Comparison of ENCODE assay signal across 18 mouse cellular contexts in the genomic region with DNA sequence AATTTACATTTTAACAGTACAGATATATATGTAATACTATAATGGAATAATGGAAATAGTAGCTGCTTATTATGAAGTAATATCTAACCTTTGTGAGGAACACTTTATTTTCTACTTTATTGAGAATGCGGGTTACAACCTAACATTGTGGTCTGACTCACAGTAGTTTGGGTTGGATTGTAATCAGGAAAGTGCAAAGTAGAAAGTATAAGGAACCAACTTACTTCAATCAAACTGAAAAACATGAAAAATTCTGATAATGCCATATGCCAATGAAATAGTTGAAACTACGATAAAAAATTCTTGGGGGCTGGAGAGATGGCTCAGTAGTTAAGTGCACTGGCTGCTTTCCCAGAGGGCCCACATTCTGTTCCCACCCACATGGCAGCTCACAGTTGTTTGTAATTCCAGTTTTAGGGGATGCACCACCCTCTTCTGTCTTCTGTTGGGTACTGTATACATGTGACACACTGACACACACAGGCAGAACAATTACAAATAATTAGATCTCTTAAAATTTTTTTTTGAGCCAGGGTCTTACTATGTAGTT. TPM values are rescaled to one million over a fixed set of nuclear protein-coding genes. Genes with fewer than 3 reads are reported as not detected.
DNase-seq lines count a peak whose midpoint lies in the region; ATAC-seq and TF ChIP-seq lines count a peak whose summit lies in the region.
"Had no signal": no experiment of that assay in that cellular context is flagged by ENCODE, and none has a peak within 500 bp of the region (broad histone marks: within the 10 kb centered on the region; RNA-seq: fewer than 3 reads in every experiment).

No protein-coding gene starts in this region.

- peak overlapping the region in 1 of 2 experiments; percentile 37; a peak in 2 of 4 replicates for H3K4me3 ChIP-seq in MEL (ENCODE audit: control insufficient read depth in 1 of 2, insufficient read depth in 1 of 2, low read depth in 2 of 2, low read length in 2 of 2)
- H3K4me3 ChIP-seq: forebrain, embryonic 13.5 days; hindbrain, embryonic 15.5 days; midbrain, embryonic 12.5 days; neural tube, embryonic 15.5 days had no signal

- intact Hi-C loops in gastrocnemius, postnatal 36 days (cut with DNase I), result loop anchor here (10.0 kb wide), 1 partner anchor 107 kb away; no protein-coding TSS in a partner anchor

- peaks cover 58% of the 10 kb centered on the region for H3K79me2 ChIP-seq in MEL (ENCODE audit: control insufficient read depth, insufficient read depth, low read length, poor library complexity)

- no peaks in the 10 kb centered on the region for H3K9me3 ChIP-seq in MEL (replicated peaks; ENCODE audit: insufficient read depth, low read length)
- H3K9me3 ChIP-seq: forebrain, embryonic 13.5 days; hindbrain, embryonic 15.5 days; midbrain, embryonic 12.5 days; neural tube, embryonic 15.5 days had no signal

- H3K4me1 ChIP-seq in MEL (ENCODE audit: control insufficient read depth in 1 of 2, insufficient read depth in 2 of 2, low read length in 2 of 2), result peaks cover 11 to 25% of the 10 kb centered on the region in 2 experiments

- peak; percentile 61 to 73 for TF ChIP-seq EP300 in MEL (IDR thresholded peaks at IDR 0.05; ENCODE audit: low read depth in 1 of 2, low read length in 2 of 2)

- TF ChIP-seq RAD21 in MEL (IDR thresholded peaks at IDR 0.05; ENCODE audit: low read depth, low read length), result no peak

- H3K27me3 ChIP-seq in MEL (ENCODE audit: control insufficient read depth in 1 of 2, insufficient read depth in 2 of 2, low read length in 2 of 2), result no peaks in the 10 kb centered on the region
- H3K27me3 ChIP-seq: forebrain, embryonic 13.5 days; hindbrain, embryonic 15.5 days; midbrain, embryonic 12.5 days; neural tube, embryonic 15.5 days had no signal

- H3K27ac ChIP-seq in MEL (ENCODE audit: control insufficient read depth, low read depth, low read length), result peak overlapping the region; percentile 76
- H3K27ac ChIP-seq: forebrain, embryonic 13.5 days; hindbrain, embryonic 15.5 days; midbrain, embryonic 12.5 days; neural tube, embryonic 15.5 days had no signal

- no peak for TF ChIP-seq CTCF in MEL (IDR thresholded peaks at IDR 0.05 in 2 of 3, conservative IDR thresholded peaks at IDR 0.05 in 1 of 3; ENCODE audit: control insufficient read depth in 1 of 3, insufficient read depth in 1 of 3, low read depth in 2 of 3, low read length in 3 of 3, poor library complexity in 1 of 3, severe bottlenecking in 1 of 3)

- no peak for TF ChIP-seq POLR2A in MEL (IDR thresholded peaks at IDR 0.05; ENCODE audit: control insufficient read depth in 1 of 2, insufficient read depth in 1 of 2, low read depth in 1 of 2, low read length in 2 of 2, poor library complexity in 1 of 2)

- peak; percentile 77 for DNase-seq in MEL (ENCODE audit: low read depth, low spot score)
- peak; percentile 38 to 67 for DNase-seq in frontal cortex, postnatal 36 days (ENCODE audit: low spot score in 2 of 2)
- peak; percentile 48 to 84 for DNase-seq in layer of hippocampus, postnatal 14 days (ENCODE audit: low spot score in 2 of 2)
- no peak for DNase-seq in thymus, postnatal 10 days (ENCODE audit: low spot score in 2 of 2)
- DNase-seq in yolk sac, embryonic 10.5 days (ENCODE audit: low spot score), result no peak
- DNase-seq in cerebellum, postnatal 25 days, result no peak
- DNase-seq in gastrocnemius, postnatal 36 days, result no peak
- DNase-seq: gastrocnemius, postnatal 10 days; heart, postnatal 10 days; kidney, postnatal 10 days; lung, postnatal 4 days; thymus, postnatal 25 days had no signal

- peak; percentile 45 for ATAC-seq in megakaryocyte-erythroid progenitor cell, adult 5-6 weeks (replicated peaks; ENCODE audit: low FRiP score, low TSS enrichment, poor library complexity, severe bottlenecking)
- ATAC-seq: forebrain, embryonic 13.5 days; intestine, embryonic 16.5 days had no signal

- H3K9ac ChIP-seq in MEL (ENCODE audit: control insufficient read depth, low read depth, low read length, poor library complexity, severe bottlenecking), result peak overlapping the region; percentile 21; the same call in 1 of the 2 replicates
- H3K9ac ChIP-seq: forebrain, embryonic 13.5 days; hindbrain, embryonic 15.5 days; midbrain, embryonic 12.5 days; neural tube, embryonic 15.5 days had no signal

- H3K36me3 ChIP-seq in MEL (ENCODE audit: control insufficient read depth in 1 of 2, insufficient read depth in 2 of 2, low read length in 2 of 2), result peaks cover 0 to 44% of the 10 kb centered on the region in 2 experiments; a peak in 3 of 4 replicates
- H3K36me3 ChIP-seq: hindbrain, embryonic 15.5 days; midbrain, embryonic 12.5 days; neural tube, embryonic 15.5 days had no signal

TF ChIP-seq in MEL, 35 proteins besides CTCF, POLR2A, EP300 and RAD21:
- TF ChIP-seq TAL1 (IDR thresholded peaks at IDR 0.05; ENCODE audit: low read length) (no peak), RCOR1 (IDR thresholded peaks at IDR 0.05; ENCODE audit: low read depth, low read length) (no peak), GATA1 (IDR thresholded peaks at IDR 0.05; ENCODE audit: low read depth, low read length) (no peak; the same call in 1 of the 2 replicates), POLR2AphosphoS5 (IDR thresholded peaks at IDR 0.05; ENCODE audit: borderline replicate concordance, low read depth, low read length) (no peak), USF2 (IDR thresholded peaks at IDR 0.05; ENCODE audit: borderline replicate concordance in 1 of 2, insufficient read depth in 1 of 2, low read depth in 1 of 2, low read length in 2 of 2) (no peak), UBTF (IDR thresholded peaks at IDR 0.05; ENCODE audit: borderline replicate concordance, insufficient read depth, low read depth, low read length) (no peak), NRF1 (IDR thresholded peaks at IDR 0.05; ENCODE audit: insufficient read depth, low read depth, low read length, poor library complexity, severe bottlenecking) (no peak), SIN3A (IDR thresholded peaks at IDR 0.05; ENCODE audit: low read length) (peak; percentile 75), ZKSCAN1 (IDR thresholded peaks at IDR 0.05; ENCODE audit: low read depth, low read length) (no peak), MYB (IDR thresholded peaks at IDR 0.05; ENCODE audit: low read depth, low read length) (no peak), POLR2AphosphoS2 (IDR thresholded peaks at IDR 0.05; ENCODE audit: low read length) (no peak), NELFE (IDR thresholded peaks at IDR 0.05; ENCODE audit: low read depth, low read length) (no peak), MAFK (IDR thresholded peaks at IDR 0.05; ENCODE audit: borderline replicate concordance, low read depth, low read length) (no peak), BHLHE40 (IDR thresholded peaks at IDR 0.05; ENCODE audit: borderline replicate concordance, low read depth, low read length) (no peak), TBP (IDR thresholded peaks at IDR 0.05; ENCODE audit: low read depth, low read length) (no peak), HCFC1 (IDR thresholded peaks at IDR 0.05; ENCODE audit: low read depth, low read length) (no peak), ZMIZ1 (IDR thresholded peaks at IDR 0.05; ENCODE audit: low read depth, low read length) (no peak), TCF12 (IDR thresholded peaks at IDR 0.05; ENCODE audit: low read depth, low read length) (peak; percentile 40; the same call in 1 of the 2 replicates), E2F4 (IDR thresholded peaks at IDR 0.05; ENCODE audit: borderline replicate concordance, low read depth, low read length) (no peak), JUND (IDR thresholded peaks at IDR 0.05; ENCODE audit: low read depth, low read length) (no peak), USF1 (IDR thresholded peaks at IDR 0.05; ENCODE audit: low read depth, low read length) (0 out of 2 replicates have a peak, but pooled peaks have one; percentile 5), ZNF384 (IDR thresholded peaks at IDR 0.05; ENCODE audit: low read depth, low read length) (no peak), ZC3H11A (IDR thresholded peaks at IDR 0.05; ENCODE audit: low read depth, low read length) (no peak), KAT2A (conservative IDR thresholded peaks at IDR 0.05; ENCODE audit: low read depth, low read length) (0 out of 2 replicates have a peak, but pooled peaks have one; percentile 38), GABPA (IDR thresholded peaks at IDR 0.05; ENCODE audit: low read depth, low read length) (no peak), MXI1 (IDR thresholded peaks at IDR 0.05; ENCODE audit: low read depth, low read length) (peak; percentile 69), ETS1 (IDR thresholded peaks at IDR 0.05; ENCODE audit: low read depth, low read length) (peak; percentile 40), MEF2A (IDR thresholded peaks at IDR 0.05; ENCODE audit: extremely low read depth, insufficient replicate concordance, low read depth, low read length, poor library complexity, severe bottlenecking) (no peak), SMC3 (IDR thresholded peaks at IDR 0.05; ENCODE audit: low read depth, low read length) (no peak), MYC (IDR thresholded peaks at IDR 0.05; ENCODE audit: low read depth, low read length) (peak; percentile 67; the same call in 1 of the 2 replicates), CHD2 (IDR thresholded peaks at IDR 0.05; ENCODE audit: low read length) (no peak), MAZ (IDR thresholded peaks at IDR 0.05; ENCODE audit: low read depth, low read length) (no peak), CHD1 (IDR thresholded peaks at IDR 0.05; ENCODE audit: low read depth, low read length) (no peak; the same call in 1 of the 2 replicates), ELF1 (IDR thresholded peaks at IDR 0.05; ENCODE audit: low read depth, low read length) (no peak), MAX (IDR thresholded peaks at IDR 0.05; ENCODE audit: low read length) (peak; percentile 74; the same call in 1 of the 2 replicates)
TF ChIP-seq in MEL: peak in this region for 8.

RNA-seq across cellular contexts. Expression of gene Stag1, which starts 50.3 kb away (rescaled TPM):
- 30.1 and 33.6 TPM in 2 replicates for total RNA-seq in MEL (2012; rRNA removed)
- 10 to 100 TPM in 1 of 2 experiments, not detected in 1; 41.7 TPM for polyA plus RNA-seq in MEL (2012; ENCODE audit: insufficient read depth in 1 of 2, insufficient read length in 2 of 2, low read depth in 1 of 2, low replicate concordance in 2 of 2, missing spikeins in 1 of 2)
- total RNA-seq in layer of hippocampus, postnatal 14 days (2021), result 10 to 100 TPM; 39.0 to 40.6 TPM
- 67.5 and 68.5 TPM in 2 replicates for total RNA-seq in megakaryocyte-erythroid progenitor cell, adult 5-6 weeks (2014; fragmentation: Nextera tagmentation)
- total RNA-seq in megakaryocyte-erythroid progenitor cell, adult 5-6 weeks (2017), result 88.8 and 97.6 TPM in 2 replicates
- total RNA-seq in gastrocnemius, postnatal 36 days (2021), result 10 to 100 TPM; 17.8 to 24.4 TPM

Comparison
In these comparisons a context has a peak if more than half of its experiments do, and no peak if none do; other contexts are left out.
1. DNase-seq: peak in MEL (single experiment), frontal cortex, postnatal 36 days (2 of 2) and layer of hippocampus, postnatal 14 days (2 of 2); none in thymus, postnatal 10 days (0 of 2), yolk sac, embryonic 10.5 days (single experiment), cerebellum, postnatal 25 days (0 of 2) and gastrocnemius, postnatal 36 days (0 of 2).